Comparison of ENCODE assay signal across 8 mouse cellular contexts in genomic region chr7:34390834-34391155, GRCm38 (mm10). TPM values are rescaled to one million over a fixed set of nuclear protein-coding genes. Genes with fewer than 3 reads are reported as not detected.
DNase-seq lines count a peak whose midpoint lies in the region; ATAC-seq and TF ChIP-seq lines count a peak whose summit lies in the region.

No protein-coding gene starts in this region.

- TF ChIP-seq POLR2A in cerebellum, adult 2 months (IDR thresholded peaks at IDR 0.05; ENCODE audit: borderline replicate concordance, insufficient read depth, low read length) = no peak

- TF ChIP-seq EP300 in stomach, postnatal 0 days (optimal IDR thresholded peaks at IDR 0.05) = no peak

- ATAC-seq in forebrain, embryonic 12.5 days (ENCODE audit: low FRiP score) = no peak
- no peak for ATAC-seq in stomach, postnatal 0 days (ENCODE audit: low FRiP score, low TSS enrichment)

- H3K4me1 ChIP-seq in cerebellum, adult 2 months (ENCODE audit: control insufficient read depth, insufficient read depth, low read length) = peaks cover 9% of the 10 kb centered on the region
- peaks cover 28% of the 10 kb centered on the region for H3K4me1 ChIP-seq in forebrain, embryonic 12.5 days
- H3K4me1 ChIP-seq in hindbrain, embryonic 10.5 days (replicated peaks) = peaks cover 32% of the 10 kb centered on the region
- no peaks in the 10 kb centered on the region; the same call in 1 of the 2 replicates for H3K4me1 ChIP-seq in stomach, postnatal 0 days (replicated peaks; ENCODE audit: control insufficient read depth, insufficient read depth)

- peak overlapping the region; percentile 87 for H3K4me2 ChIP-seq in forebrain, embryonic 12.5 days
- H3K4me2 ChIP-seq in stomach, postnatal 0 days (replicated peaks; ENCODE audit: low read depth) = peak overlapping the region; percentile 74

- TF ChIP-seq CTCF in cerebellum, adult 2 months (IDR thresholded peaks at IDR 0.05; ENCODE audit: borderline replicate concordance, insufficient read depth, low read depth, low read length) = no peak
- TF ChIP-seq CTCF in stomach, postnatal 0 days (IDR thresholded peaks at IDR 0.05; ENCODE audit: low read depth) = no peak

- no peak overlapping the region for H3K4me3 ChIP-seq in cerebellum, adult 2 months (replicated peaks; ENCODE audit: insufficient read depth, low read depth, low read length)
- peak overlapping the region; percentile 92; the same call in 1 of the 2 replicates for H3K4me3 ChIP-seq in forebrain, embryonic 12.5 days (replicated peaks)
- H3K4me3 ChIP-seq in hindbrain, embryonic 10.5 days = peak overlapping the region; percentile 98
- peak overlapping the region; percentile 98 for H3K4me3 ChIP-seq in stomach, postnatal 0 days (ENCODE audit: low read depth, low read length)

- WGBS in cerebellum, adult 2 months = 11% methylated on average over 7 of the region's 7 CpGs
- WGBS in forebrain, embryonic 12.5 days = 87% methylated on average over 7 of the region's 7 CpGs
- 84% methylated on average over 7 of the region's 7 CpGs for WGBS in hindbrain, embryonic 10.5 days
- WGBS in stomach, postnatal 0 days = 37% methylated on average over 7 of the region's 7 CpGs

- H3K9ac ChIP-seq in forebrain, embryonic 12.5 days = no peak overlapping the region
- H3K9ac ChIP-seq in stomach, postnatal 0 days (ENCODE audit: low read length) = no peak overlapping the region; the same call in 1 of the 2 replicates

- H3K27ac ChIP-seq in cerebellum, adult 2 months (ENCODE audit: insufficient read depth, low read length) = no peak overlapping the region
- H3K27ac ChIP-seq in forebrain, embryonic 12.5 days = no peak overlapping the region
- H3K27ac ChIP-seq in hindbrain, embryonic 10.5 days = peak overlapping the region; percentile 99
- peak overlapping the region; percentile 100 for H3K27ac ChIP-seq in stomach, postnatal 0 days (replicated peaks)

- no peaks in the 10 kb centered on the region for H3K36me3 ChIP-seq in forebrain, embryonic 12.5 days (replicated peaks)
- peaks cover 6% of the 10 kb centered on the region; the same call in 1 of the 2 replicates for H3K36me3 ChIP-seq in hindbrain, embryonic 10.5 days
- H3K36me3 ChIP-seq in stomach, postnatal 0 days (ENCODE audit: control insufficient read depth, insufficient read depth, low read length) = no peaks in the 10 kb centered on the region

- no peaks in the 10 kb centered on the region for H3K27me3 ChIP-seq in cerebellum, adult 2 months (ENCODE audit: control insufficient read depth, insufficient read depth, low read length)
- H3K27me3 ChIP-seq in forebrain, embryonic 12.5 days = no peaks in the 10 kb centered on the region
- no peaks in the 10 kb centered on the region for H3K27me3 ChIP-seq in hindbrain, embryonic 10.5 days (ENCODE audit: insufficient read depth, poor library complexity, severe bottlenecking)
- H3K27me3 ChIP-seq in stomach, postnatal 0 days (ENCODE audit: control insufficient read depth, insufficient read depth, low read length) = no peaks in the 10 kb centered on the region

- DNase-seq in cerebellum, adult 11-12 months = peak; percentile 30
- no peak for DNase-seq in cerebellum, adult 2 months
- DNase-seq in 3T3-L1 (ENCODE audit: low read depth, low spot score) = peak; percentile 90
- DNase-seq in hindbrain, embryonic 10.5 days (ENCODE audit: low spot score) = no peak
- peak; percentile 80 for DNase-seq in lung, postnatal 10 days
- no peak for DNase-seq in stomach, postnatal 0 days (ENCODE audit: low spot score)
- no peak for DNase-seq in cerebellum, adult 18-20 months

- no peaks in the 10 kb centered on the region for H3K9me3 ChIP-seq in forebrain, embryonic 12.5 days
- H3K9me3 ChIP-seq in hindbrain, embryonic 10.5 days = no peaks in the 10 kb centered on the region
- H3K9me3 ChIP-seq in stomach, postnatal 0 days (ENCODE audit: control insufficient read depth, low read length) = no peaks in the 10 kb centered on the region

RNA-seq across cellular contexts. Expression of gene Lsm14a, which starts 2.3 kb away (rescaled TPM):
- polyA plus RNA-seq in cerebellum, adult 2 months (2012; rRNA removed) = 66.5 and 76.7 TPM in 2 replicates
- 115 and 121 TPM in 2 replicates for polyA plus RNA-seq in forebrain, embryonic 12.5 days (2016; fragmentation: Nextera tagmentation; extraction: Ambion mirVana)
- 84.5 and 104 TPM in 2 replicates for polyA plus RNA-seq in hindbrain, embryonic 10.5 days (2016; fragmentation: Nextera tagmentation; extraction: Ambion mirVana)
- polyA plus RNA-seq in stomach, postnatal 0 days (2015; fragmentation: Nextera tagmentation; extraction: Ambion mirVana) = 47.9 and 49.4 TPM in 2 replicates

Comparison
In these comparisons a context has a peak if more than half of its experiments do, and no peak if none do; other contexts are left out.
1. DNase-seq: peak in cerebellum, adult 11-12 months (single experiment), 3T3-L1 (single experiment) and lung, postnatal 10 days (single experiment); none in cerebellum, adult 2 months (0 of 2), hindbrain, embryonic 10.5 days (single experiment), stomach, postnatal 0 days (single experiment) and cerebellum, adult 18-20 months (0 of 2).
2. H3K27ac ChIP-seq: peak in hindbrain, embryonic 10.5 days (single experiment) and stomach, postnatal 0 days (single experiment); none in cerebellum, adult 2 months (single experiment) and forebrain, embryonic 12.5 days (single experiment).